Mouse (Mus musculus): ENCODE results near the gene Eif3a. TPM values are rescaled to one million over a fixed set of nuclear protein-coding genes. Genes with fewer than 3 reads are reported as not detected.

Eif3a gene
- polyA plus RNA-seq (2015; fragmentation: Nextera tagmentation; extraction: Ambion mirVana), result 48.7 and 54.8 TPM in 2 replicates

GRCm38 (mm10) chr19:60790551-60791161, at the start of gene Eif3a:
Gene Eif3a, minus strand, starts transcription at chr19:60790658.
- no peaks in the 10 kb centered on the region for H3K27me3 ChIP-seq (ENCODE audit: insufficient read depth, low read length)
- H3K27ac ChIP-seq (ENCODE audit: low read depth), result peak within 1 kb of the TSS; percentile 100
- H3K4me3 ChIP-seq (ENCODE audit: low read depth, low read length), result peak within 1 kb of the TSS; percentile 72
- under 1% methylated on average over 57 of the region's 57 CpGs for WGBS (ENCODE audit: insufficient replicate concordance)
- peak; percentile 95 for DNase-seq
- H3K9ac ChIP-seq (replicated peaks), result peak within 1 kb of the TSS; percentile 99
- peak; percentile 92 for ATAC-seq
- no peaks in the 10 kb centered on the region for H3K36me3 ChIP-seq (replicated peaks; ENCODE audit: insufficient read depth, low read length)
- peak within 1 kb of the TSS; percentile 75 for H3K4me2 ChIP-seq (ENCODE audit: low read depth, low read length)
- no peaks in the 10 kb centered on the region for H3K9me3 ChIP-seq (ENCODE audit: low read length)
- TF ChIP-seq EP300 (IDR thresholded peaks at IDR 0.05; ENCODE audit: low read depth), result no peak; the same call in 1 of the 2 replicates
- TF ChIP-seq CTCF (IDR thresholded peaks at IDR 0.05; ENCODE audit: low read depth), result peak; percentile 29; the same call in 1 of the 2 replicates
- H3K4me1 ChIP-seq (ENCODE audit: insufficient read depth), result peaks cover 27% of the 10 kb centered on the region

- 28% methylated on average over 1 of the region's 1 CpGs for WGBS (ENCODE audit: insufficient replicate concordance)
- no peaks in the 10 kb centered on the region for H3K4me1 ChIP-seq (ENCODE audit: insufficient read depth)
- H3K27ac ChIP-seq (ENCODE audit: low read depth), result no peak overlapping the region
- no peaks in the 10 kb centered on the region for H3K9me3 ChIP-seq (ENCODE audit: low read length)
- peaks cover 40% of the 10 kb centered on the region for H3K36me3 ChIP-seq (replicated peaks; ENCODE audit: insufficient read depth, low read length)
- H3K27me3 ChIP-seq (ENCODE audit: insufficient read depth, low read length), result no peaks in the 10 kb centered on the region
- H3K4me3 ChIP-seq (ENCODE audit: low read depth, low read length), result no peak overlapping the region
- H3K9ac ChIP-seq (replicated peaks), result no peak overlapping the region
- no peak overlapping the region for H3K4me2 ChIP-seq (ENCODE audit: low read depth, low read length)
- TF ChIP-seq EP300 (IDR thresholded peaks at IDR 0.05; ENCODE audit: low read depth) (no peak), CTCF (IDR thresholded peaks at IDR 0.05; ENCODE audit: low read depth) (peak; percentile 94)
- ATAC-seq (peak; percentile 90), DNase-seq (peak; percentile 87)
Measured at GRCm38 (mm10) chr19:60837747-60838146, 47.3 kb upstream of the Eif3a start.

GRCm38 (mm10) chr19:60818677-60819076, 28.2 kb upstream of the Eif3a start:
- peak; percentile 69 for ATAC-seq
- peak overlapping the region; percentile 23; the same call in 1 of the 2 replicates for H3K27ac ChIP-seq (ENCODE audit: low read depth)
- no peaks in the 10 kb centered on the region for H3K27me3 ChIP-seq (ENCODE audit: insufficient read depth, low read length)
- DNase-seq, result peak; percentile 18
- no peaks in the 10 kb centered on the region for H3K4me1 ChIP-seq (ENCODE audit: insufficient read depth)
- no peak overlapping the region for H3K4me3 ChIP-seq (ENCODE audit: low read depth, low read length)
- no peak overlapping the region for H3K9ac ChIP-seq (replicated peaks)
- no peaks in the 10 kb centered on the region for H3K9me3 ChIP-seq (ENCODE audit: low read length)
- peaks cover 52% of the 10 kb centered on the region for H3K36me3 ChIP-seq (replicated peaks; ENCODE audit: insufficient read depth, low read length)
- 49% methylated on average over 6 of the region's 6 CpGs for WGBS (ENCODE audit: insufficient replicate concordance)
- no peak overlapping the region for H3K4me2 ChIP-seq (ENCODE audit: low read depth, low read length)
- TF ChIP-seq EP300 (IDR thresholded peaks at IDR 0.05; ENCODE audit: low read depth) (no peak), CTCF (IDR thresholded peaks at IDR 0.05; ENCODE audit: low read depth) (no peak)

GRCm38 (mm10) chr19:60813133-60813532, 22.7 kb upstream of the Eif3a start:
- no peak for TF ChIP-seq CTCF (IDR thresholded peaks at IDR 0.05; ENCODE audit: low read depth)
- TF ChIP-seq EP300 (IDR thresholded peaks at IDR 0.05; ENCODE audit: low read depth), result no peak
- Histone ChIP-seq H3K27ac (ENCODE audit: low read depth) (no peak overlapping the region), H3K27me3 (ENCODE audit: insufficient read depth, low read length) (no peaks in the 10 kb centered on the region), H3K4me3 (ENCODE audit: low read depth, low read length) (no peak overlapping the region), H3K36me3 (replicated peaks; ENCODE audit: insufficient read depth, low read length) (peaks cover 16% of the 10 kb centered on the region), H3K4me2 (ENCODE audit: low read depth, low read length) (no peak overlapping the region), H3K9ac (replicated peaks) (no peak overlapping the region), H3K4me1 (ENCODE audit: insufficient read depth) (peaks cover 12% of the 10 kb centered on the region), H3K9me3 (ENCODE audit: low read length) (no peaks in the 10 kb centered on the region)
- ATAC-seq (no peak), DNase-seq (no peak)
- 98% methylated on average over 6 of the region's 6 CpGs for WGBS (ENCODE audit: insufficient replicate concordance)

GRCm38 (mm10) chr19:60812036-60812389, 21.6 kb upstream of the Eif3a start:
- H3K36me3 ChIP-seq (replicated peaks; ENCODE audit: insufficient read depth, low read length), result peaks cover 14% of the 10 kb centered on the region
- H3K27ac ChIP-seq (ENCODE audit: low read depth), result peak overlapping the region; percentile 85
- peaks cover 12% of the 10 kb centered on the region for H3K4me1 ChIP-seq (ENCODE audit: insufficient read depth)
- peak overlapping the region; percentile 83 for H3K9ac ChIP-seq (replicated peaks)
- WGBS (ENCODE audit: insufficient replicate concordance), result 10% methylated on average over 10 of the region's 10 CpGs
- peak overlapping the region; percentile 78 for H3K4me3 ChIP-seq (ENCODE audit: low read depth, low read length)
- no peaks in the 10 kb centered on the region for H3K9me3 ChIP-seq (ENCODE audit: low read length)
- no peaks in the 10 kb centered on the region for H3K27me3 ChIP-seq (ENCODE audit: insufficient read depth, low read length)
- ATAC-seq, result no peak
- DNase-seq, result no peak
- peak overlapping the region; percentile 87 for H3K4me2 ChIP-seq (ENCODE audit: low read depth, low read length)
- TF ChIP-seq EP300 (IDR thresholded peaks at IDR 0.05; ENCODE audit: low read depth) (no peak), CTCF (IDR thresholded peaks at IDR 0.05; ENCODE audit: low read depth) (no peak)

GRCm38 (mm10) chr19:60811098-60812035, 20.9 kb upstream of the Eif3a start, which contains the start of gene Fam45a:
Gene Fam45a, plus strand, starts transcription at chr19:60811585.
- no peaks in the 10 kb centered on the region for H3K9me3 ChIP-seq (ENCODE audit: low read length)
- H3K27ac ChIP-seq (ENCODE audit: low read depth), result peak within 1 kb of the TSS; percentile 85
- peaks cover 12% of the 10 kb centered on the region for H3K4me1 ChIP-seq (ENCODE audit: insufficient read depth)
- H3K9ac ChIP-seq (replicated peaks), result peak within 1 kb of the TSS; percentile 83
- TF ChIP-seq EP300 (IDR thresholded peaks at IDR 0.05; ENCODE audit: low read depth) (no peak), CTCF (IDR thresholded peaks at IDR 0.05; ENCODE audit: low read depth) (peak; percentile 97)
- ATAC-seq (peak; percentile 100), DNase-seq (peak; percentile 95)
- H3K36me3 ChIP-seq (replicated peaks; ENCODE audit: insufficient read depth, low read length), result peaks cover 9% of the 10 kb centered on the region
- H3K4me2 ChIP-seq (ENCODE audit: low read depth, low read length), result peak within 1 kb of the TSS; percentile 87
- 11% methylated on average over 40 of the region's 45 CpGs for WGBS (ENCODE audit: insufficient replicate concordance)
- H3K4me3 ChIP-seq (ENCODE audit: low read depth, low read length), result peak within 1 kb of the TSS; percentile 78
- no peaks in the 10 kb centered on the region for H3K27me3 ChIP-seq (ENCODE audit: insufficient read depth, low read length)

All from liver, postnatal 0 days (tissue).